Mouse (Mus musculus): ENCODE measurements around the gene Slc25a13.

Gene Slc25a13

DNA sequence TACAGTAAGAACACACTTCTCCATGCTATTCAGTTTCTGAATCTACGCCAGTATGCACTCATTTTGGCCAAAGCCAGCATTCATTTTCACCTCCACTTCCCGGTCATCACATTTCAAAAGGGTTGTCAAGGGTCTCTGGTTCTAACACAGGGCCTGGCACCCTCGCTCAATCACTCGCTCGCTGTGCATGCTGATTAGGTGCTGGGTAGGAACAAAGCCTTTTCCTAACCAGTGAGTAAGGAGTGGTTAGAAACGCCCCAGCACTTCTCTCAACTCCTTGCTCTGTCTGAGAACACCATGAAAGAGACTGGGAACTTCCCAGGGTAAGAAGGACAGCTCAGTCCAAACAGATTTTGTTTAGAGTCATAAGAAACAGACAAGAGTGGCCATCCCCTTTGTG, 193.0 kb downstream of the Slc25a13 start:
- DNase-seq = no peak

DNA sequence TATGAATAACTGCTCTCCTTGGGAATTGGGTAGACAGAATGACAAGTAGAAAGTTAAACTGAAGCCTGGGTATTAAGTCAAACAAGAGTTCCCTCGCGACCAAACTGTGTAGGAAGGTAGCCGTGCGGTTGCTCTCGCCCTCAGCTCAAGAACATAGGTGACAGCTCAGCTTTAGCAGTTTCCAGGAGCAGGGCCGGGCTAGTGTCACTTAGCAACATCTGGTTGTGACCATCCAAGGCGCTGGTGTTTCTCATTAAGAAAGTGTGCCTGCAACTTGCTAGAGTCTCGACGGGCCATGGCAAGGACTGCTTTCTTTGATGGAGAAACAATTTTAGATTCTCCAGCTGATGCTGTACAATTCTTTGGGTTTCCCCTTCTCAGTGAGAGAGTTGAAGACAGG, 200.0 kb downstream of the Slc25a13 start:
- DNase-seq = no peak

DNA sequence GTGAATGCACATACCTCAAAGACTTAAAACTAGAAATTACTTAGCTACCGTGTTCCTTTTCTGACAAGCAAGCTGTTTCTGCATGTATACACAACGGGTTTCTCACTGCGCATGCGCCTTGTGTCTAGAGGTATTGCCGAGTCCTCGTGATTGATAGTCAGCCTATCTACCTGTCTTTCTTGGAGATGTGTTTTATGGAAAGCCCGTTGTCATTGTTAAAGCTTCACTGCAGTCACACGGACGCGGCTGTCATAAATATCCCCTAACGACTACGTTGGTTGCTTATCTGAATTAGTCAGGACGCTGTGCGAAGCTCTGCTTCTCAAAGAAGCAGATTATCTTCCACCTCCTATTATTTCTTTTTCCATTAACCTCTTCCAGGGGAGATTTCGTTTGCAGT, 201.4 kb downstream of the Slc25a13 start:
- DNase-seq = no peak

DNA sequence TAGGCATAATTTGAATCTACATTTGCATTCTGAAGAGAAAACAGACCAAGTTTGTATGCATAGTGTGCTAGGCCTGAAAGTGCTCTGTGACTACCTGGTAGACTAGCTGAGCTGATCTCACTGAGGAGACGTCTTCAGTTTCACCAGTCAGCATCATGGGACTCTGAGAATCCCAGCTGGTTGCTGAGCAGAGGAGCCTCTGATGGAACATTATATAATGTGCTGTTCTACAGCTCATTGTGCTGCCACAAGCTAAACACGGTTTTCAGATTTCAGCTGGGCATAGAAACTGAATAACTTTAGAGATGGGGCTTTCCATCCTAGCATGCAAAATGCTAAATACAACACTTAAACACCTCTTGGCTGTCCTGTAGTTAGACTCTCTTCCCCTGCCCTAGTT, 205.6 kb downstream of the Slc25a13 start:
- no peak for DNase-seq

DNA sequence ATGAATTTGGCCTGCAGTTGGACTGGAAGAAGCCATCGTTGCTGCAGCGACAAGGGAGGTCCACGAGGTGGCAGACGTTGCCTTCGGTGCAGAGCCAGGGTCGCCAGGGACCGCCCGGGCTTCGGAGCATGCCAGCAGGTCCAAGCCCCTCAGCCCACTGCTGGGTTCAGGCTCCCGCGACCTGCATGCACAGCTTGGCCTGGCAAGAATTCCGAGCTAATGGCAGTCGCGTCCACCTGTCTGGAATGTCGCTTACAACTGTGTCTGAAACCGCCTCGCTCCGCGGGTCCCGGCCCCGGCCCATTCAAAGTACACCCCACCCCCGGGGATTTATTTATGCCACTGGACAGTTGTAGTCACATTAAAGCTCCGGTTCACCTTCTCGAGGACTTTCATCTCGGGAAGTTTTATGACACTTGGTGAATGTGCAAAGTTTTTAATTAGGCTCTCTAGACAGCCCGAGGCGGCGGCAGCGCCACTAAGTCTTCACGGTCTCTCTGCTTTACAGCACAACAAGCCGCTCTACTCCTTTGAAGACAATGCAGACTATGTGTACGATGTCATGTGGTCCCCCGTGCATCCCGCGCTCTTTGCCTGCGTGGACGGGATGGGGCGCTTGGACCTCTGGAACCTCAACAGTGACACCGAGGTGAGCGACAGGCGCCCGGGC, 211.1 kb downstream of the Slc25a13 start:
- DNase-seq = peak; percentile 27 to 42

DNA sequence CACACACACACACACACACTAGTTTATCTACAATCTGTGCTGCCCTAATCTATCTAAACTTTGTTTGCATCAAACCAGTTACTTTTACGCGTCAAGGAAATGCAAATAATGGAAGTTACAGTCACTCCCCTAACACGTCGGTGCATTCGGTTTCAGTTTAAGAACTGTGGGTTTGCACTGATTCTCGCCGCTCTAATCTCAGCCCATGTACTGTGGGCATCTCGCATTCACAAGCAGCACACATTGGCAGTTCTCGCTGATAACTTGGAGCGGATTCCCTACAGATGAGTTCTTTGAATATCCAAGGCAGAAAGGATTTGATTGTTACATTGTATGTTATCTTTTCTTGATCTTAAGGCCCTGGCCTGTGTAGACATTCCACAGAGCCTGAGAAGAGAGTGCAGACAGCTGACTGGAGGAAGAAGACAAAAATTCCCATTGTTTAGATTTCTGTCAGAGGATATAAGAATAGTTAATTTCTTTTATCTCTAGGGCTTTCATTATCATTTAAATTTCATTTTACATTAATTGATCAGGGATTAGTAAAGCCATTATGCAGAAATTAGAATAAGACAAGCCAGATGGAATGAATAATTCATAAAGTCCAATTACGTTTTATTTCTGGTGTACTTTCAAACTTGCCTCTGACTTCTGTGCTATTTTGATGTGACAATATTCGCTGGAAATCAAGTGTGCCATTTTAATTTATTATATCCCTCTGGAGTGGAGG, 212.1 kb downstream of the Slc25a13 start:
- no peak for DNase-seq

DNA sequence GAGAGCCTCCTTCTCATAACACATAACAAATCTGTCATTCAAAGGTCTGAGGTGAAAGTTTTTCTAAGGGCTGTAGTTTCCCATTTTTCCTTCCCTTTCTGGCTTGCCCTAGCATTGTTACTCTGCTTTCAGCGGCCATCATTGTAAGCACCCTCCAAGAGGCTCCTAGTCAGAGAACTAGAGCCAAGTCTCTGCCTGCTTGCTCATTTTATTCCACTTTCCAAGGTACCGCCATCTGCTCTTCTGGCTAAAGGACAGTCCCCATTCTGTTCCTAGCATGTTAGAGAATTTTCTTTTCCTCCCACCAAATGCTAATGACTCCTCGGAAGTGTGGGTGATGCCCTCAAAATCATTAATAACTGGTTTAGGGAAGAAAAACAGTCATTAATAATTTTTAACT, 214.9 kb downstream of the Slc25a13 start:
- no peak for DNase-seq

DNA sequence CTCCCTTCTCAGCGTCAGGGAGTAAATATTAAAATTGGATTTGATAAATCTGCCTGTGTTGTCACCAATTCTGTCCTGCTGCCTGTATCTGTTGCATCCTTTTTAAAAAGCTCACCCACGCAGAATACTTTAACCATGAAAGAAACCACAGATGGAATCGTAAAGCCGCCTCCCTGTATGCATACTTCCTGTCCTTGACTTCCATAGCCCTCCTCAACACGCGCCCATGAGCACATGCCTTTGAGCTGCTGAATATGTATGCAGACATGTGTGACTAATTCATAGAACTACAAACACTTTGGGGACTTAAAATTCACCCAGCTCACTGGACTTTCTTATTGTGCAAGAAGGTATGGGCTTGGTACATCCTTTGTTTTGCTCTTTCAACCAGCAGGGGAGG, 219.4 kb downstream of the Slc25a13 start:
- DNase-seq = no peak

DNA sequence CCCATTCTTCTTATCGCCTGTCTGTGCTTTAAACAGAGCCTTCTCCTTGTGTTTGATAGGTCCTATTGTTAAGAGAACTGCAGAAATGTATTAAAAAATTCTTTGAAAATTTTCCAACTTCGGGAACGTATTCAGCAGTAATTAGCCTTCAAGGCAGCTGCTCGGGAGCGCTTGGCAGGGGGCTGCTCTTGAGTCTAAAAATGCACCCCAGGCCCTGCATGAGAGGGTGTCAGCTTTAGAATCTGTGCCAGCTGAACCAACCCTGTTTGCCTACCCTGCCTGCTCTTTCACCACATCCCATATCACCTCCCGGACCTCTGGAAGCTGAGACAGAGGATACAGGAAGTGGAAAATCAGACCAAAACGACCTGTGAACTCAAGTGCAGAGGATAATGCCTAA, 223.9 kb downstream of the Slc25a13 start:
- no peak for DNase-seq

DNA sequence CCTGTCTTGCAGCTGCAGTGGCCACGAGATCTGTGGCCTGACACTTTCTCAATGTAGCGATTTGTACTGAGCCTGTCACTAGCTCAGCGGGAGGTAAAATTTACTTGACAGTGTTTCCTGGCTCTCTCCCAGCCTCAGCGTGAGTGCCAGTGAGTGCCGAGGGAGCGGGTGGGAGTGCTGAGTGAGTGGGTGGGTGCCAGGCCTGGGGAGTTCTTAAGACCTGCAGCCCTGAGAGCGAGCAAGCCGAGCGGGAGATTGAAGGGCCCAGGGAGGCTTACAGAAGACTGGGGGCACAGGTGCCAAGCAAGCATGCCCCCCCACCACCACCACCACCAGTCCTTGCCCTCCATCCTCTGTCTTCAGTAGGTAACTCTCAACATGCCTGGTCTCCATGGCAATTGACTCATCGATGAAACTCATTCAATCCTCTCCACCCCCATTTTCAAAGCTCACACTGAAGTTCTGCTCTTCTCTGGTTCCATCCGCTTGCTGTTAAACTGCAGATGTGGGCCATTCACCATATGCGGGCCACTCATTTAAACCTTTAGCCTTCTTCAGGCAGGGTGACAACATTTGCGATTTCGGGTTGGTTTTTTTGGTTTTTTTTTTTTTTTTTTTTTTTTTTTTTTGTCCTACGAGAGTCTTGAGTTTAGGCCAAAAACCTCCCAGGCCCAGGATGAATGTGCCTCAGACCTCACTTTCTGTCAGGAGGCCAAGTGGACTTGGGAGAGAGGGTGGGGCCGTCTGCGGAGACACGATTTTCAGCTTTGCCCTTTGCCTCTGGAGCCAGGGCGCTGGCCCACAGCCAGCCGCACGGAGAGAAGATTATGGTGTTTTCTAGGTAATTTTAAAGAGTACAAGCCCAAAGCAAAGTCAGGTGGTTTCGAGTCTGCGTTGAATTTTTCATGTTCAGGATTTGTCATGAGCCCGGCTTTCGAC, 224.9 kb downstream of the Slc25a13 start:
- no peak for DNase-seq

DNA sequence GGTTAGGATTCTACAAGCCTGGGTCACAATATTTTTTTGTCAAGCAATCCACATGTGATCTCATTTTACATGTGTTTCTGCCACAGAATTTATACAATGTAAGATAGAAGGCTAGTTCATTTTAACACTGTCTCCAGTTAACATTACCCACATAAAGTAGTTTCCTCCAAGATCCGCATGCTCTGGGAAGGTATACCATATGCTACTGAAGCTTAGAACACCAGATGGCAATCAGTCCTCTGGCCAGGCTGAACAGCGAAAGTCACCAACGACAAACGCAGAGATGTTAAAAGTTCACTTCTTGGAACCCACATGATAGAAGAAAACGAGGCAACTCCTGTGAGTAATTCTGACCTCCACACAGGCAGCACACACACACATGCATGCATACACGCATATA, 225.7 kb downstream of the Slc25a13 start:
- DNase-seq = no peak

Measured in thymus, postnatal 36 days (tissue).